Mouse (Mus musculus) bone marrow macrophage, adult 2 months (primary cell): Measurements from ENCODE around the gene 1700001P01Rik.
"Not testable (repeated sequence)": the region's sequence is repeated elsewhere in the genome, so short reads cannot be mapped to it uniquely, and the experiment has no call there.

Source experiments
- CTCF ChIP-seq: IDR thresholded peaks from 2 replicates; pipeline ENCODE4 v1.5.1; 2012; ENCODE audit warnings: low read depth, mild to moderate bottlenecking, low read length, moderate library complexity
- POLR2A ChIP-seq: IDR thresholded peaks from 2 replicates; pipeline ENCODE4 v1.6.1; 2012; ENCODE audit warnings: mild to moderate bottlenecking, low read depth, low read length, borderline replicate concordance

GRCm38 (mm10) chr11:97734810-97735209, 40.9 kb downstream of the 1700001P01Rik start:
- not testable (repeated sequence) for TF ChIP-seq CTCF, POLR2A
